ENCODE assay signal across 9 mouse cellular contexts in the genomic region with DNA sequence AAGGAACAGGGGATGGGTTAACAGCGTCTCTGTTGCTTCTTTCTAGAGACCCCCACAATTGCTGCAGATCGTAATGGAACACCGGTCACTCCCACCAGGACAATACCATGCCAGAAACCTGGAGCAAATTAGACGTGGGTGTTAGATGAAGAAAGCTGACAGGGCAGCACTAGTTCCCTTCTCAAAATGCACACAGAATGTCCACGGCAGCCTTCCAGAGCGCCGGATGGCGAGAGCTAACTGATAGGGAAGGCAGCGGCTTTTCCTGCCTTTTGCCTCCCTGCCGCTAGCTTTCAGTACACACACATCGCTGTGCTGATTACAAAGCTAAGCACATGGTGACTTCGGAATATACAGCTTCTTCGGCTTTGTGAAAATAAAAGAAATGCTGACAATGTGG. TPM values are rescaled to one million over a fixed set of nuclear protein-coding genes. Genes with fewer than 3 reads are reported as not detected.
DNase-seq lines count a peak whose midpoint lies in the region; ATAC-seq lines count a peak whose summit lies in the region.
"Had no signal": no experiment of that assay in that cellular context is flagged by ENCODE, and none has a peak within 500 bp of the region (broad histone marks: within the 10 kb centered on the region; RNA-seq: fewer than 3 reads in every experiment).

No protein-coding gene starts in this region.

- H3K4me1 ChIP-seq in forebrain, embryonic 13.5 days = no peaks in the 10 kb centered on the region
- no peaks in the 10 kb centered on the region for H3K4me1 ChIP-seq in midbrain, embryonic 16.5 days (ENCODE audit: control insufficient read depth, insufficient read depth, low read length)

- no peak for ATAC-seq in forebrain, embryonic 13.5 days
- ATAC-seq in midbrain, embryonic 16.5 days = 0 out of 2 replicates have a peak, but pooled peaks have one; percentile 14

- peak overlapping the region; percentile 51 for H3K4me2 ChIP-seq in forebrain, embryonic 13.5 days
- H3K4me2 ChIP-seq in midbrain, embryonic 16.5 days (ENCODE audit: low read length) = peak overlapping the region; percentile 59

- H3K4me3 ChIP-seq in forebrain, embryonic 13.5 days = peak overlapping the region; percentile 29
- H3K4me3 ChIP-seq in midbrain, embryonic 16.5 days (ENCODE audit: low read depth, low read length) = peak overlapping the region; percentile 33

- H3K9ac ChIP-seq in forebrain, embryonic 13.5 days = peak overlapping the region; percentile 43; the same call in 1 of the 2 replicates
- peak overlapping the region; percentile 49; the same call in 1 of the 2 replicates for H3K9ac ChIP-seq in midbrain, embryonic 16.5 days (ENCODE audit: low read depth, low read length)

- H3K27ac ChIP-seq in forebrain, embryonic 13.5 days = no peak overlapping the region
- no peak overlapping the region for H3K27ac ChIP-seq in midbrain, embryonic 16.5 days (ENCODE audit: low read length)

- DNase-seq in embryo, embryonic 10 days (ENCODE audit: low spot score) = peak; percentile 56
- DNase-seq in embryo, embryonic 9.5 days (ENCODE audit: extremely low spot score) = no peak
- DNase-seq in adrenal gland, postnatal 14 days = peak; percentile 9
- DNase-seq in kidney, postnatal 14 days = peak; percentile 38
- DNase-seq in spleen, adult 12 weeks (ENCODE audit: low spot score) = no peak
- no peak for DNase-seq in Muller cell, postnatal 12 days (ENCODE audit: inconsistent ontology term)

- no peaks in the 10 kb centered on the region for H3K36me3 ChIP-seq in forebrain, embryonic 13.5 days (ENCODE audit: poor library complexity, severe bottlenecking)
- H3K36me3 ChIP-seq in midbrain, embryonic 16.5 days (ENCODE audit: control insufficient read depth, insufficient read depth, low read length) = no peaks in the 10 kb centered on the region

- H3K9me3 ChIP-seq in forebrain, embryonic 13.5 days (replicated peaks) = no peaks in the 10 kb centered on the region
- H3K9me3 ChIP-seq in midbrain, embryonic 16.5 days (replicated peaks; ENCODE audit: control insufficient read depth, low read length, poor library complexity, severe bottlenecking) = peaks cover 5% of the 10 kb centered on the region; the same call in 1 of the 2 replicates

- 31% methylated on average over 13 of the region's 13 CpGs for WGBS in forebrain, embryonic 13.5 days
- 26% methylated on average over 13 of the region's 13 CpGs for WGBS in midbrain, embryonic 16.5 days

- no peaks in the 10 kb centered on the region for H3K27me3 ChIP-seq in forebrain, embryonic 13.5 days
- H3K27me3 ChIP-seq in midbrain, embryonic 16.5 days (ENCODE audit: control insufficient read depth, insufficient read depth, low read depth, low read length) = no peaks in the 10 kb centered on the region
- H3K27me3 ChIP-seq: CH12.LX had no signal

RNA-seq across cellular contexts. Expression of a gene that starts 7.9 kb away (rescaled TPM):
- total RNA-seq in adrenal gland, postnatal 14 days (2021) = not detected in 2 replicates
- polyA plus RNA-seq in forebrain, embryonic 13.5 days (2015; fragmentation: Nextera tagmentation; extraction: Ambion mirVana) = 0.79 and 1.0 TPM in 2 replicates
- polyA plus RNA-seq in midbrain, embryonic 16.5 days (2015; fragmentation: Nextera tagmentation; extraction: Ambion mirVana) = 0.94 TPM in 1 of 2 replicates, not detected in the other
- total RNA-seq: CH12.LX had no signal

RNA-seq across cellular contexts. Expression of a gene that starts 37.6 kb away (rescaled TPM):
- 8.1 and 8.2 TPM in 2 replicates for total RNA-seq in adrenal gland, postnatal 14 days (2021)
- 5.0 and 5.1 TPM in 2 replicates for polyA plus RNA-seq in forebrain, embryonic 13.5 days (2015; fragmentation: Nextera tagmentation; extraction: Ambion mirVana)
- 3.1 and 3.8 TPM in 2 replicates for polyA plus RNA-seq in midbrain, embryonic 16.5 days (2015; fragmentation: Nextera tagmentation; extraction: Ambion mirVana)

RNA-seq across cellular contexts. Expression of a gene that starts 41.3 kb away (rescaled TPM):
- not detected in 2 replicates for total RNA-seq in adrenal gland, postnatal 14 days (2021)
- not detected in 2 replicates for polyA plus RNA-seq in forebrain, embryonic 13.5 days (2015; fragmentation: Nextera tagmentation; extraction: Ambion mirVana)
- not detected in 2 replicates for polyA plus RNA-seq in midbrain, embryonic 16.5 days (2015; fragmentation: Nextera tagmentation; extraction: Ambion mirVana)
- total RNA-seq: CH12.LX had no signal

Comparison
In these comparisons a context has a peak if more than half of its experiments do, and no peak if none do; other contexts are left out.
1. DNase-seq: peak in embryo, embryonic 10 days (single experiment), adrenal gland, postnatal 14 days (single experiment) and kidney, postnatal 14 days (single experiment); none in embryo, embryonic 9.5 days (single experiment), spleen, adult 12 weeks (single experiment) and Muller cell, postnatal 12 days (single experiment).